Mouse (Mus musculus) testis, adult 2 months (tissue): ENCODE data around the gene Kbtbd12.

Experiments used
- CTCF ChIP-seq: fragments of 200-500 bp; IDR thresholded peaks from 2 replicates; pipeline ENCODE4 v1.5.1; 2012; ENCODE audit warnings: low read depth, mild to moderate bottlenecking, inconsistent platforms, low read length, moderate library complexity; ENCODE audit not compliant: control insufficient read depth, insufficient read depth, insufficient replicate concordance
- POLR2A ChIP-seq: fragments of 200-500 bp; IDR thresholded peaks from 2 replicates; pipeline ENCODE4 v1.6.1; 2012; ENCODE audit warnings: low read depth, mild to moderate bottlenecking, inconsistent platforms, low read length, moderate library complexity; ENCODE audit not compliant: control insufficient read depth

DNA sequence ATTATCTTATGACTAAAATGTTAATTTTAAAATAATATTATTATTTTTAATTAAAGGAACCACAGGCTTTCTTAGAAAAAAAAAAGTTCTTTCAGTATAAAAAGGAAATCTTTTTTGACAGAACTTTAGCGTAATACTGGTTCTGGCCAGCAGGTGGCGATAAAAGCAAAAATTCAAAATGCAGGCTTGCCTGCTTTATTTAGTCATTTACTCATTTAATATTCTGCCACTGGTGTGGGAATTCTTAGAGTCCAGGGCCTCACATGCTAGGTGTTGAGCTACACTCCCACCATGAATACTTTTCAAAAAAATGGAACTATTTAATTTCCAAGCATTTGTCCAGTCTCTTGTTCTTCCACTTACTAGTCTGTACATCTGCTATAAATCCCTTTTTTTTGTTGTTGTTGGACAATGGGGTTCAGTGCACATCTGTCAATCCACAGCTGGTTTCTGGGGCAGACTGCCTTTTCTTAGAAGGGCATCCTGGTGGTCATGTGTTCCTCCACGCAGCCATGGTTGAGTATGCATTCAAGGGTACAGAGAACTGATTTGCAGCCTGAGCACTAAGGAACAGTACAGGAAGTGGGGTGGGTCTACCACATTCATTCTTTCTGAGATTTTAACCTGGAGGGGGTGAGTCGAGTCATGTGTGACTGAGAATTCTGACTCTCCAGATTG, 88.5 kb downstream of the Kbtbd12 start:
- TF ChIP-seq CTCF (no peak), POLR2A (no peak)
